In genomic region chr16:42255693-42256092, GRCm38 (mm10) we compare ENCODE assay signal across 7 mouse cellular contexts.
DNase-seq lines count a peak whose midpoint lies in the region; ATAC-seq lines count a peak whose summit lies in the region.

No protein-coding gene starts in this region.

- no peaks in the 10 kb centered on the region for H3K36me3 ChIP-seq in stomach, embryonic 14.5 days (ENCODE audit: control insufficient read depth, insufficient read depth, low read length)

- H3K27ac ChIP-seq in stomach, embryonic 14.5 days (ENCODE audit: low read length), result no peak overlapping the region

- H3K4me2 ChIP-seq in stomach, embryonic 14.5 days (replicated peaks; ENCODE audit: low read depth, low read length), result no peak overlapping the region

- no peak overlapping the region for H3K4me3 ChIP-seq in stomach, embryonic 14.5 days (ENCODE audit: low read depth, low read length)

- no peaks in the 10 kb centered on the region for H3K9me3 ChIP-seq in stomach, embryonic 14.5 days (ENCODE audit: control insufficient read depth, low read depth, low read length)

- H3K27me3 ChIP-seq in stomach, embryonic 14.5 days (ENCODE audit: control insufficient read depth, insufficient read depth, low read length), result no peaks in the 10 kb centered on the region

- ATAC-seq in stomach, embryonic 14.5 days (ENCODE audit: insufficient number of reproducible peaks, insufficient read depth, low FRiP score, low read depth), result peak; percentile 33; the same call in 1 of the 2 replicates

- DNase-seq in Muller cell, postnatal 12 days (ENCODE audit: inconsistent ontology term), result peak; percentile 36
- DNase-seq in brain, adult 2 months (ENCODE audit: low read depth, low spot score), result peak; percentile 87
- peak; percentile 53 to 54 for DNase-seq in frontal cortex, postnatal 14 days (ENCODE audit: low spot score in 2 of 2)
- peak; percentile 54 to 70 for DNase-seq in left cerebral cortex, postnatal 25 days (ENCODE audit: low spot score in 2 of 2)
- DNase-seq in ovary, postnatal 36 days (ENCODE audit: low spot score), result no peak
- no peak for DNase-seq in urinary bladder, postnatal 14 days (ENCODE audit: low spot score)

- 71% methylated on average over 11 of the region's 11 CpGs for WGBS in stomach, embryonic 14.5 days

- H3K9ac ChIP-seq in stomach, embryonic 14.5 days (replicated peaks; ENCODE audit: low read depth, low read length), result no peak overlapping the region

- intact Hi-C loops in left cerebral cortex, postnatal 25 days (cut with DNase I), result no loop called here

- H3K4me1 ChIP-seq in stomach, embryonic 14.5 days (ENCODE audit: control insufficient read depth, insufficient read depth, low read length), result no peaks in the 10 kb centered on the region

Comparison
In these comparisons a context has a peak if more than half of its experiments do, and no peak if none do; other contexts are left out.
1. DNase-seq: peak in Muller cell, postnatal 12 days (single experiment), brain, adult 2 months (single experiment), frontal cortex, postnatal 14 days (2 of 2) and left cerebral cortex, postnatal 25 days (2 of 2); none in ovary, postnatal 36 days (single experiment) and urinary bladder, postnatal 14 days (single experiment).